12 mouse cellular contexts compared by ENCODE assay signal in genomic region chr3:69054760-69055432, GRCm38 (mm10). TPM values are rescaled to one million over a fixed set of nuclear protein-coding genes. Genes with fewer than 3 reads are reported as not detected.
DNase-seq lines count a peak whose midpoint lies in the region; ATAC-seq lines count a peak whose summit lies in the region.
"Had no signal": no experiment of that assay in that cellular context is flagged by ENCODE, and none has a peak within 500 bp of the region (broad histone marks: within the 10 kb centered on the region; RNA-seq: fewer than 3 reads in every experiment).

No protein-coding gene starts in this region.

- H3K9me3 ChIP-seq in forebrain, embryonic 10.5 days = no peaks in the 10 kb centered on the region
- no peaks in the 10 kb centered on the region for H3K9me3 ChIP-seq in forebrain, embryonic 13.5 days (replicated peaks)
- H3K9me3 ChIP-seq: hindbrain, embryonic 15.5 days had no signal

- H3K4me1 ChIP-seq in forebrain, embryonic 10.5 days = no peaks in the 10 kb centered on the region
- no peaks in the 10 kb centered on the region for H3K4me1 ChIP-seq in forebrain, embryonic 13.5 days
- H3K4me1 ChIP-seq: hindbrain, embryonic 15.5 days had no signal

- H3K27ac ChIP-seq in forebrain, embryonic 10.5 days = 0 out of 2 replicates have a peak overlapping the region, but pooled peaks have one; percentile 0
- H3K27ac ChIP-seq in forebrain, embryonic 13.5 days = no peak overlapping the region
- H3K27ac ChIP-seq: hindbrain, embryonic 15.5 days had no signal

- no peak overlapping the region for H3K9ac ChIP-seq in forebrain, embryonic 13.5 days
- H3K9ac ChIP-seq: hindbrain, embryonic 15.5 days had no signal

- H3K27me3 ChIP-seq in forebrain, embryonic 10.5 days (ENCODE audit: poor library complexity, severe bottlenecking) = no peaks in the 10 kb centered on the region
- no peaks in the 10 kb centered on the region for H3K27me3 ChIP-seq in forebrain, embryonic 13.5 days
- H3K27me3 ChIP-seq: hindbrain, embryonic 15.5 days had no signal

- DNase-seq in forebrain, embryonic 10.5 days (ENCODE audit: extremely low spot score, low spot score) = no peak
- peak; percentile 79 for DNase-seq in spleen, adult 12 weeks (ENCODE audit: low spot score)
- no peak for DNase-seq in spleen, adult 18-20 months
- no peak for DNase-seq in cerebellum, postnatal 14 days
- no peak for DNase-seq in urinary bladder, postnatal 25 days (ENCODE audit: low spot score)
- no peak for DNase-seq in layer of hippocampus, adult 11-12 months (ENCODE audit: low spot score)
- DNase-seq: cerebellum, adult 2 months; gastrocnemius, postnatal 25 days; kidney, postnatal 25 days had no signal

- H3K4me3 ChIP-seq in forebrain, embryonic 10.5 days = no peak overlapping the region
- no peak overlapping the region for H3K4me3 ChIP-seq in forebrain, embryonic 13.5 days
- H3K4me3 ChIP-seq: hindbrain, embryonic 15.5 days had no signal

- no peak overlapping the region for H3K4me2 ChIP-seq in forebrain, embryonic 13.5 days
- H3K4me2 ChIP-seq: hindbrain, embryonic 15.5 days had no signal

- H3K36me3 ChIP-seq in forebrain, embryonic 10.5 days (replicated peaks) = no peaks in the 10 kb centered on the region
- H3K36me3 ChIP-seq in forebrain, embryonic 13.5 days (ENCODE audit: poor library complexity, severe bottlenecking) = no peaks in the 10 kb centered on the region
- H3K36me3 ChIP-seq: hindbrain, embryonic 15.5 days had no signal

- ATAC-seq in forebrain, embryonic 13.5 days = no peak
- ATAC-seq in megakaryocyte, adult 5-6 weeks (ENCODE audit: poor library complexity, severe bottlenecking) = peak; percentile 59

- WGBS in forebrain, embryonic 10.5 days = 90% methylated on average over 7 of the region's 7 CpGs
- WGBS in forebrain, embryonic 13.5 days = 85% methylated on average over 7 of the region's 7 CpGs

RNA-seq across cellular contexts. Expression of gene Trim59, which starts 10.3 kb away (rescaled TPM):
- 209 and 217 TPM in 2 replicates for polyA plus RNA-seq in forebrain, embryonic 10.5 days (2016; fragmentation: Nextera tagmentation; extraction: Ambion mirVana)
- 132 and 134 TPM in 2 replicates for polyA plus RNA-seq in forebrain, embryonic 13.5 days (2015; fragmentation: Nextera tagmentation; extraction: Ambion mirVana)
- total RNA-seq in megakaryocyte, adult 5-6 weeks (2015) = 61.1 and 69.6 TPM in 2 replicates
- 26.0 and 32.6 TPM in 2 replicates for total RNA-seq in megakaryocyte, adult 5-6 weeks (2017)

RNA-seq across cellular contexts. Expression of gene Smc4, which starts 50.4 kb away (rescaled TPM):
- polyA plus RNA-seq in forebrain, embryonic 10.5 days (2016; fragmentation: Nextera tagmentation; extraction: Ambion mirVana) = 195 and 211 TPM in 2 replicates
- 177 and 180 TPM in 2 replicates for polyA plus RNA-seq in forebrain, embryonic 13.5 days (2015; fragmentation: Nextera tagmentation; extraction: Ambion mirVana)
- 263 and 290 TPM in 2 replicates for total RNA-seq in megakaryocyte, adult 5-6 weeks (2015)
- 541 and 545 TPM in 2 replicates for total RNA-seq in megakaryocyte, adult 5-6 weeks (2017)

RNA-seq across cellular contexts. Expression of gene Ift80, which starts 50.5 kb away (rescaled TPM):
- 17.4 and 19.3 TPM in 2 replicates for polyA plus RNA-seq in forebrain, embryonic 10.5 days (2016; fragmentation: Nextera tagmentation; extraction: Ambion mirVana)
- polyA plus RNA-seq in forebrain, embryonic 13.5 days (2015; fragmentation: Nextera tagmentation; extraction: Ambion mirVana) = 12.8 and 13.9 TPM in 2 replicates
- total RNA-seq in megakaryocyte, adult 5-6 weeks (2015) = 8.0 and 10.8 TPM in 2 replicates
- 13.7 and 15.2 TPM in 2 replicates for total RNA-seq in megakaryocyte, adult 5-6 weeks (2017)
